Mouse (Mus musculus): Measurements from ENCODE around the gene Necab3. TPM values are rescaled to one million over a fixed set of nuclear protein-coding genes. Genes with fewer than 3 reads are reported as not detected.
A peak's percentile ranks its signal among the peaks of the same experiment; 100 is the strongest.

Necab3 gene
- polyA plus RNA-seq, 1 experiment from 2014 or later, result 2.0 TPM

DNA sequence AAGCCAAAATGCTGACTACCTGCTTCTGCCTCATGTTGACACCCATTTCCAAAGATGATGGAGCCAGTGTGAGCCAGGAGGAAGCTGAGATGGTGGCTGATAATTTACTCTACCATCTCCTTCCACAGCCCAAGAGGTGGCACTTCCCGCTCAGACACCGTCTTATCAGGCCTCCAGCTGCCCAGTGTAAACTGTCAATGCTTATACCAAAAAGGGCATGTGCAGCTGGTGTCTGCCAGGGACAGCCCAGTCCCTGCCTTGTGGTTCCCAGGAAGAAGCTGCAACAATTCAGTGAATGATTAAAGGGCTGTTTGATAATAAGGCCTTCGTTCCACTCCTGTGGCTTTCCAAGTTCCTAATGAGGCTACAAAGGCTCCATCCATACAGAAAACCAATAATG lies 20.0 kb downstream of the Necab3 start:
- no peaks in the 10 kb centered on the region for H3K9me3 ChIP-seq (replicated peaks)
- H3K4me1 ChIP-seq (replicated peaks), result peaks cover 18% of the 10 kb centered on the region
- no peak overlapping the region for H3K4me3 ChIP-seq
- no peak overlapping the region for H3K4me2 ChIP-seq
- H3K27me3 ChIP-seq, result no peaks in the 10 kb centered on the region
- peaks cover 18% of the 10 kb centered on the region for H3K36me3 ChIP-seq
- 0 out of 2 replicates have a peak overlapping the region, but pooled peaks have one; percentile 22 for H3K9ac ChIP-seq
- WGBS, result 31% methylated on average over 3 of the region's 3 CpGs
- no peak for ATAC-seq (replicated peaks; ENCODE audit: insufficient number of reproducible peaks, insufficient read depth, low FRiP score, low read depth)
- 0 out of 2 replicates have a peak overlapping the region, but pooled peaks have one; percentile 7 for H3K27ac ChIP-seq

DNA sequence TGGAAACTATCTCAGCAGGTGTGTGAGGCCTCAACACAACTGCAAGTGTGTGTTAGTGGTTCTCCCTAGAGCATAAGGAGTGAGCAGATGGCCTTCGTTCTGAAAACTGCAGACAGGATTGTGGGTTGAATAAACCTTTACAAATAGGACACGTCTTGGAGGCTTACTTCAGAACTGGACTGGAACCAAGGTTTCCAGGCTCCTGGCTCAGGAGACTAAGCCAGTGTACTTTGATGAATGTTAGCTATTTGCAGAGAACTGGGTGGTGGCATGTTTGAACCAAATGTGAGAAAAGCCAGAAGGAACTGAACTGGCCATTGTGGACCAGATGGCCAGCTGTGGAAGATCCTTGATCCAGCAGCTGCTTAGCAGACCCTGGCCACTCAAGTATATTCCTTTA lies 20.4 kb downstream of the Necab3 start:
- no peaks in the 10 kb centered on the region for H3K9me3 ChIP-seq (replicated peaks)
- no peaks in the 10 kb centered on the region for H3K27me3 ChIP-seq
- peaks cover 14% of the 10 kb centered on the region for H3K4me1 ChIP-seq (replicated peaks)
- H3K9ac ChIP-seq, result 0 out of 2 replicates have a peak overlapping the region, but pooled peaks have one; percentile 22
- H3K4me3 ChIP-seq, result no peak overlapping the region
- 0 out of 2 replicates have a peak overlapping the region, but pooled peaks have one; percentile 7 for H3K27ac ChIP-seq
- peaks cover 22% of the 10 kb centered on the region for H3K36me3 ChIP-seq
- 43% methylated on average over 2 of the region's 2 CpGs for WGBS
- no peak for ATAC-seq (replicated peaks; ENCODE audit: insufficient number of reproducible peaks, insufficient read depth, low FRiP score, low read depth)
- no peak overlapping the region for H3K4me2 ChIP-seq

DNA sequence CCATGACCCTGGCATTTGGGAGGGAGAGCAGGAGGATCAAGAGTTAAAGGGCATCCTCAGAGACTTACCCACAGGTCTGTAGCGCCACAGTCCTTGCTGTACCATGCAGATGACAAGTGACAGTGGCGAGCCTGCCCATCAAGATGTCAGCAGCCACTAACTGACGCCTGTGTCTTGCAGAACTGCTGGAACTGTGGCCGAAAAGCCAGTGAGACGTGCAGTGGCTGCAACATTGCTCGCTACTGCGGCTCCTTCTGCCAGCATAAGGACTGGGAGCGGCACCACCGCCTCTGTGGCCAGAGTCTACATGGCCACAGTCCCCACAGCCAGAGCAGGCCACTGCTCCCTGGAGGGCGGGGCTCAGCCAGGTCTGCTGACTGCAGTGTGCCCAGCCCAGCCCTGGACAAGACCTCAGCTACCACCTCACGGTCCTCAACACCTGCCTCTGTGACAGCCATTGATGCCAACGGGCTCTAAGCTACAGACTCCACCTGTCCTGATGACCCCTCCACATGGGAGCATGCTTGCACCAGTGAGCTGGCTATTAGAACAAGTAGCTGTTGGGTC lies 23.9 kb downstream of the Necab3 start:
- ATAC-seq (replicated peaks; ENCODE audit: insufficient number of reproducible peaks, insufficient read depth, low FRiP score, low read depth), result no peak
- H3K4me3 ChIP-seq, result no peak overlapping the region
- no peak overlapping the region for H3K4me2 ChIP-seq
- 44% methylated on average over 12 of the region's 12 CpGs for WGBS
- no peaks in the 10 kb centered on the region for H3K9me3 ChIP-seq (replicated peaks)
- H3K9ac ChIP-seq, result no peak overlapping the region
- peak overlapping the region; percentile 21; the same call in 1 of the 2 replicates for H3K27ac ChIP-seq
- no peaks in the 10 kb centered on the region for H3K27me3 ChIP-seq
- H3K36me3 ChIP-seq, result peaks cover 42% of the 10 kb centered on the region
- peaks cover 14% of the 10 kb centered on the region for H3K4me1 ChIP-seq (replicated peaks)

DNA sequence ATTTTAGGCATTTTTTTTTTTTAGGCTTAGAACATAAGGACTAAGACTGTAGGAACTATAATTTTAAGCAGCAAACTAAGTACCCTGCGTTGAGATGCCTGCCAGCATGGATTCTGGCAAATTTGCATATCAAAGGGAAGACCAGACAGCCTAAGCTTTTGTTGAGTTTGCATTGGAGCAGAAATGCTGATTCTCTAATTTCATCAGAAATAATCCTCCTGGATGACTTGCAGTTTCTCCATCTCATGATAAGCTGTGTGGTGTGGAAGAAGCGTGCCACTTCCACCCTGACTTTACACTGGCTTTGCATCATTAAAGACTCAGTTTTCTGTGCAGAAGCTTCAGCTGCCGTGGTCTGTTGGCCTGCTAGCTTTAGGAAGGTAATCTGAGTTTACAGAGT lies 25.8 kb downstream of the Necab3 start:
- WGBS, result 59% methylated on average over 3 of the region's 3 CpGs
- Histone ChIP-seq H3K36me3 (peaks cover 53% of the 10 kb centered on the region), H3K4me1 (replicated peaks) (peaks cover 6% of the 10 kb centered on the region; the same call in 1 of the 2 replicates), H3K4me3 (no peak overlapping the region), H3K9ac (no peak overlapping the region), H3K27me3 (no peaks in the 10 kb centered on the region), H3K27ac (no peak overlapping the region), H3K4me2 (no peak overlapping the region), H3K9me3 (replicated peaks) (no peaks in the 10 kb centered on the region)
- no peak for ATAC-seq (replicated peaks; ENCODE audit: insufficient number of reproducible peaks, insufficient read depth, low FRiP score, low read depth)

DNA sequence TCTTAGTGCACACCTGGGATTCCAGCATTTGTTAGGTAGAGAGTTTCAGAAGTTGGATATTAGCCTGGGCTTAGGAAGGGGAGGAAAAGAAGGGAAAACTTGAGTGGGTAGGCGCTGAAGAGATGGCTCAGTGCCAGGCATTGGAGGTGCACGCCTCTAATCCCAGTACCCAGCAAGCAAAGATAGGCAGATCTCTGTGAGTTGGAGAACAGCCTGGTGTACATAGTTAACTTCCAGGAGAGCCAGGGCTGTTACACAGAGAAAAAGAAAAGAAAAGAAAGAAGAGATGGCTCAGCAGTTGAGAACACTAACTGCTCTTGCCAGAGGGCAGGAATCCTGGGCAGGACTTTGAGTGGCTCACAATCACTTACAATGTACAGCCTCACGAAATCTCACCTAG lies 32.2 kb downstream of the Necab3 start:
- no peak overlapping the region for H3K4me3 ChIP-seq
- no peak for ATAC-seq (replicated peaks; ENCODE audit: insufficient number of reproducible peaks, insufficient read depth, low FRiP score, low read depth)
- no peak overlapping the region for H3K9ac ChIP-seq
- whole genome bisulfite sequencing, result 67% methylated on average over 3 of the region's 3 CpGs
- H3K27ac ChIP-seq, result no peak overlapping the region
- no peak overlapping the region for H3K4me2 ChIP-seq
- H3K36me3 ChIP-seq, result peaks cover 60% of the 10 kb centered on the region
- H3K27me3 ChIP-seq, result no peaks in the 10 kb centered on the region
- H3K4me1 ChIP-seq (replicated peaks), result peaks cover 3% of the 10 kb centered on the region; the same call in 1 of the 2 replicates
- H3K9me3 ChIP-seq (replicated peaks), result no peaks in the 10 kb centered on the region

DNA sequence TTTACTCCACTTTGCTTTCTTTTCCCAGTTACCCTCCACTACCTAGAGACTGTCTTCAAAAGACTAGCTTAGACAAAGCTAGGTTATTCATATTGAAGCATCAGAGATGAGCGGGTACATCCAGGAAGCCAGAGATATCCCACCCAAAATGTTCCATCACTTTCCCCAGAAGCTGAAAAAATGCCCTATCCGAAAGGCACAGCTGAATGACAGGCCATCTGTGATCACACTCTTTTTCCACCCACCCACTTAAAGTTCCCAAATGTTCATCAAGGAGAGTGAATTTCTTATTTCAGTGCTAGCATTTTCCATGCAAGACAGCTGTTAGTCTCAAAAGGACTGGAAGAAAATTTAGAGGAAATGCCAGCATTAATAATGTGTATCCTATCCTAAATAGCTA lies 33.4 kb downstream of the Necab3 start:
- H3K4me3 ChIP-seq, result no peak overlapping the region
- H3K4me2 ChIP-seq, result no peak overlapping the region
- peaks cover 53% of the 10 kb centered on the region for H3K36me3 ChIP-seq
- no peak overlapping the region for H3K9ac ChIP-seq
- no peaks in the 10 kb centered on the region for H3K27me3 ChIP-seq
- no peak for ATAC-seq (replicated peaks; ENCODE audit: insufficient number of reproducible peaks, insufficient read depth, low FRiP score, low read depth)
- H3K4me1 ChIP-seq (replicated peaks), result peaks cover 3% of the 10 kb centered on the region; the same call in 1 of the 2 replicates
- H3K9me3 ChIP-seq (replicated peaks), result no peaks in the 10 kb centered on the region
- WGBS, result 87% methylated on average over 2 of the region's 2 CpGs
- no peak overlapping the region for H3K27ac ChIP-seq

DNA sequence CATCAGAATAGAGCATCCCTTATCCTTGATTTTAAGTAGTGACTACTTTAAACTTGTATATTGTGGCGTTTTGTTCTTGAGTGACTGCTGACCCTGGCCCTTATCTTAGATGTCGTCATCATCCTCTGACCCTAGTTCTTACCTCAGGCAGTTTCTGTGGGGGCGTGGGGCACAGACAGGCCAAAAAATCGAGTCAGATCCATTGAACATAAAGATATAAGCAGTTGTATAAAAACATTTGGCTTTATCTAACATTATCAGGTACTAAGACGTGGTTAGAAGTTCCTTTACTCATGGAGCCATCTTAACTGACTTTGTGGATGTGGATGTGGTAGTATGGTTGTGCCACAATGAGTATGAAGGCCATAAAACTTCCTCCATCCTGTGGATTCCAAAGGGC lies 36.4 kb downstream of the Necab3 start:
- H3K27me3 ChIP-seq, result no peaks in the 10 kb centered on the region
- H3K9me3 ChIP-seq (replicated peaks), result no peaks in the 10 kb centered on the region
- H3K27ac ChIP-seq, result no peak overlapping the region
- peaks cover 3% of the 10 kb centered on the region; the same call in 1 of the 2 replicates for H3K4me1 ChIP-seq (replicated peaks)
- WGBS, result 83% methylated on average over 5 of the region's 5 CpGs
- H3K4me3 ChIP-seq, result no peak overlapping the region
- H3K4me2 ChIP-seq, result no peak overlapping the region
- ATAC-seq (replicated peaks; ENCODE audit: insufficient number of reproducible peaks, insufficient read depth, low FRiP score, low read depth), result no peak
- H3K9ac ChIP-seq, result no peak overlapping the region
- H3K36me3 ChIP-seq, result peaks cover 50% of the 10 kb centered on the region

DNA sequence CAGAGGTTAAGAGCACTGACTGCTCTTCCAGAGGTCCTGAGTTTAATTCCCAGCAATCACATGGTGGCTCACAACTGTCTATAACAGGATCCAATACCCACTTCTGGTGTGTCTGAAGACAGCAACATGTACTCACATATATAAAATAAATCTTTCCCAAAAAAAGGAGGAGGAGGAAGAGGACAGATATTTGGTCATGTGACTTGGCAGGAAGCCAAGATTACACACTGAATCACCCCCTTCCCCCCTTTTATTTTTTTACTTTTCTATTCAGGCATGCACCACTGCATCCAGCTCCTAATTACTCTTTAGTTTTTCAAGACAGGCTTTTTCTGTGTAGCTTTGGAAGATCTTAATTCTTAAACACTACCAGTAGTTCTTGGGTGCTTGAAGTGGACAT lies 37.2 kb downstream of the Necab3 start:
- Histone ChIP-seq H3K9me3 (replicated peaks) (no peaks in the 10 kb centered on the region), H3K4me1 (replicated peaks) (peaks cover under 1% of the 10 kb centered on the region; the same call in 1 of the 2 replicates), H3K9ac (no peak overlapping the region), H3K4me2 (no peak overlapping the region), H3K36me3 (peaks cover 50% of the 10 kb centered on the region), H3K27me3 (no peaks in the 10 kb centered on the region), H3K4me3 (no peak overlapping the region), H3K27ac (no peak overlapping the region)
- no peak for ATAC-seq (replicated peaks; ENCODE audit: insufficient number of reproducible peaks, insufficient read depth, low FRiP score, low read depth)

DNA sequence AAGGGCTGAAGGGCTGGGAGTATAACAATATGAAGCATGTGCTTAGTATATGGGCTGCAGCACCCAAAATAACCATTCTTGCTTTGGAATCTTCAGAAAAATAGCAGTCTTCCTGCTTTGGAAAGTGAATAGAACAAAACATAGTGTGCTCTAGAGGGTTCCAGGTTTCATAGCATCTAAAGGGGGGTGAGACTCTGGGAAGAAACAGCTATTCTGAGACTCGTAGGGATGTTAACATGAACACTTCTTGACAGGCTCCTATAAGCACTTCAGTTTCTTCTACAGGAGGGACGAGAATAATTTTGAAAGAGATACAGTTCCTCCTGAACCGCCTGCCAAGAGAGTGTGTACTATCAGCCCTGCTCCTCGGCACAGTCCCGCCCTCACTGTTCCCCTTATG lies 41.3 kb downstream of the Necab3 start:
- H3K27ac ChIP-seq, result no peak overlapping the region
- WGBS, result 68% methylated on average over 5 of the region's 5 CpGs
- H3K36me3 ChIP-seq, result peaks cover 29% of the 10 kb centered on the region
- no peaks in the 10 kb centered on the region for H3K9me3 ChIP-seq (replicated peaks)
- ATAC-seq (replicated peaks; ENCODE audit: insufficient number of reproducible peaks, insufficient read depth, low FRiP score, low read depth), result no peak
- H3K27me3 ChIP-seq, result no peaks in the 10 kb centered on the region
- H3K4me1 ChIP-seq (replicated peaks), result no peaks in the 10 kb centered on the region
- no peak overlapping the region for H3K9ac ChIP-seq
- H3K4me2 ChIP-seq, result no peak overlapping the region
- no peak overlapping the region for H3K4me3 ChIP-seq

DNA sequence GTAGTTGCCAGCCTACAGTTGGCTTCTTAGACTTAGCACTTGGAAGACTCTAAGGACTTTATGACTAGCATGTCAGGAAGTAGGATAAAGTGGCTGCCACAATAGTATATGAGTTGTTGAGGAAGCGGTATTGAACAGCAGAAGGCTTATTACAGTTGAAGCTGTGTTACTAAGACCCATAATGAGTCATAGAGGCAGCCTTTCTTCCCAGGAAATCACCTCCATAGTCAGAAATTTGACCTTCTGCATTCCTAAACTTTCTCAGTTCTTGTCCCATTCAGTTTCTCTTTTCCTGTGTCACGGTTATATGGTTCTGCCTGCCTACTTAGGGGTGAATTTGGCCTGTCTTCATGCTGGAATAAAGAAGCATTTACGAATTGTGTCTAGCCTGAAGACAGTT lies 41.7 kb downstream of the Necab3 start:
- H3K4me2 ChIP-seq, result no peak overlapping the region
- no peaks in the 10 kb centered on the region for H3K9me3 ChIP-seq (replicated peaks)
- no peak overlapping the region for H3K9ac ChIP-seq
- no peaks in the 10 kb centered on the region for H3K4me1 ChIP-seq (replicated peaks)
- no peak overlapping the region for H3K27ac ChIP-seq
- H3K27me3 ChIP-seq, result no peaks in the 10 kb centered on the region
- ATAC-seq (replicated peaks; ENCODE audit: insufficient number of reproducible peaks, insufficient read depth, low FRiP score, low read depth), result no peak
- no peak overlapping the region for H3K4me3 ChIP-seq
- 77% methylated on average over 3 of the region's 3 CpGs for WGBS
- peaks cover 27% of the 10 kb centered on the region for H3K36me3 ChIP-seq

DNA sequence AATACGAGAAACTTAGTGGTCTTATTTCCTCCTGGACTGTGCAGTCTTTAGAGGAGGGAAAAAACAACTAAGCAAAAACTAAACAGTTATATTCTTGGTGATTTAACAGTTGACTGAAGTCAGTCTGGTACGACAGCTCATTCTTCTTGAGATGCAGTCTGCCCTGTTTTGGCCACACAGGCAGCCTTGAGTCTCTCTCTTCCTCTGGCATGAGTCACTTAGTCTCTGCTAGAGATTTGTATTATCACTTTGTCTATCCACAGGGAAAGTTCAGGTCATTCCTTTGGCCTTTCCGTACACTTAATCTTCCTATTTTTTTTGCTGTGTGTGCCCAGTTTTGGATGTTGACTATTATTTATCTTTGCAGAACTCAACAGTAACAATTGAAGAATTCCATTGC lies 48.5 kb downstream of the Necab3 start:
- H3K9ac ChIP-seq, result no peak overlapping the region
- H3K27ac ChIP-seq, result no peak overlapping the region
- H3K27me3 ChIP-seq, result no peaks in the 10 kb centered on the region
- H3K4me3 ChIP-seq, result no peak overlapping the region
- H3K4me2 ChIP-seq, result no peak overlapping the region
- H3K4me1 ChIP-seq (replicated peaks), result 0 out of 2 replicates have a peak, but pooled peaks cover 3% of the 10 kb centered on the region
- H3K36me3 ChIP-seq, result peaks cover 36% of the 10 kb centered on the region
- 79% methylated on average over 3 of the region's 3 CpGs for WGBS
- no peak for ATAC-seq (replicated peaks; ENCODE audit: insufficient number of reproducible peaks, insufficient read depth, low FRiP score, low read depth)
- H3K9me3 ChIP-seq (replicated peaks), result no peaks in the 10 kb centered on the region

DNA sequence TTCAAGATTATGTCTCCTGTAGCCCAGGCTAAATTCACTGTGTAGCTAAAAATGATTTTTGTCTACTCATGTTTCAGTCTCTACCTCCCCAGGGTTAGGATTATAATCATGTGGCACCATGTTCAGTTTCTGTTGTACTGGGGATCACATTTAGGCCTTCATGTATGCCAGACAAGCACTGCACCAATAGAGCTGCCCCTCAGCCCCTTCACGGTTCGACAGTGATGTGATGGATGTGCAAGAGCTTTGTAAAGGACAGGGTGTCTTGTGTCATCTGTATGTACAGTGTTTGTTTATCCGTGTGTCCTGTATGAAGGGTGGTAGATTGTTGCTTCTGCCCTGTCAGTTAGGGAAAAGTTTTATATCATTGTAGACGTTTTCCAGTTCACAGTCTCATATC lies 50.2 kb downstream of the Necab3 start:
- Histone ChIP-seq H3K4me2 (no peak overlapping the region), H3K36me3 (peaks cover 36% of the 10 kb centered on the region), H3K9ac (no peak overlapping the region), H3K9me3 (replicated peaks) (no peaks in the 10 kb centered on the region), H3K27me3 (no peaks in the 10 kb centered on the region), H3K4me3 (no peak overlapping the region), H3K4me1 (replicated peaks) (0 out of 2 replicates have a peak, but pooled peaks cover 3% of the 10 kb centered on the region), H3K27ac (no peak overlapping the region)
- WGBS, result 87% methylated on average over 4 of the region's 4 CpGs
- ATAC-seq (replicated peaks; ENCODE audit: insufficient number of reproducible peaks, insufficient read depth, low FRiP score, low read depth), result no peak
